Mouse (Mus musculus) right cerebral cortex, postnatal 25 days (tissue): ENCODE results near the gene Tgm7.
"Not testable (repeated sequence)": the region's sequence is repeated elsewhere in the genome, so short reads cannot be mapped to it uniquely, and the experiment has no call there.

ENCODE experiments used
- DNase-seq: peaks from one replicate; pipeline ENCODE4 v3.0.0; 2022

The Tgm7 gene

GRCm38 (mm10) chr2:121109695-121110094 is at the start of gene Tgm7:
Tgm7 (minus strand) TSS chr2:121109795.
- DNase-seq: no peak

GRCm38 (mm10) chr2:121153100-121153499 is 43.5 kb upstream of the Tgm7 start:
- DNase-seq: no peak

GRCm38 (mm10) chr2:121149679-121150078 is 40.1 kb upstream of the Tgm7 start:
- DNase-seq: no peak

- DNase-seq: no peak
These were observed 32.8 kb upstream of the Tgm7 start for GRCm38 (mm10) chr2:121142415-121142814.

GRCm38 (mm10) chr2:121141216-121142035 is 31.8 kb upstream of the Tgm7 start:
- no peak for DNase-seq

GRCm38 (mm10) chr2:121140018-121140882 is 30.7 kb upstream of the Tgm7 start, which contains the start of the genes Adal and Lcmt2:
Adal (plus strand) TSS chr2:121140428.
Lcmt2 (minus strand) TSS chr2:121140653.
- DNase-seq: peak; percentile 94

GRCm38 (mm10) chr2:121139266-121140017 is 29.8 kb upstream of the Tgm7 start:
- DNase-seq: no peak

GRCm38 (mm10) chr2:121137371-121137770 is 27.8 kb upstream of the Tgm7 start:
- DNase-seq: no peak

- no peak for DNase-seq
These were observed 23.2 kb upstream of the Tgm7 start for GRCm38 (mm10) chr2:121132822-121133221.

- DNase-seq: no peak
These were observed 19.4 kb upstream of the Tgm7 start for GRCm38 (mm10) chr2:121128865-121129620.

GRCm38 (mm10) chr2:121127536-121127935 is 17.9 kb upstream of the Tgm7 start:
- DNase-seq: no peak

- DNase-seq: not testable (repeated sequence)
These were observed 16.7 kb upstream of the Tgm7 start for GRCm38 (mm10) chr2:121126302-121126701.

GRCm38 (mm10) chr2:121119260-121119659 is 9.7 kb upstream of the Tgm7 start:
- DNase-seq: no peak

GRCm38 (mm10) chr2:121115418-121115817 is 5.8 kb upstream of the Tgm7 start:
- DNase-seq: no peak

- DNase-seq: no peak
These were observed 3.7 kb downstream of the Tgm7 start for GRCm38 (mm10) chr2:121105940-121106339.

- peak; percentile 54 for DNase-seq
These were observed 7.5 kb downstream of the Tgm7 start for GRCm38 (mm10) chr2:121102051-121102450.

- no peak for DNase-seq
These were observed 19.8 kb downstream of the Tgm7 start for GRCm38 (mm10) chr2:121089751-121090150.

- no peak for DNase-seq
These were observed 21.1 kb downstream of the Tgm7 start for GRCm38 (mm10) chr2:121088507-121088906.

GRCm38 (mm10) chr2:121085480-121086185 is 24.0 kb downstream of the Tgm7 start, which contains the start of gene Tgm5:
Tgm5 (minus strand) TSS chr2:121085841.
- no peak for DNase-seq

- no peak for DNase-seq
These were observed 27.0 kb downstream of the Tgm7 start for GRCm38 (mm10) chr2:121082626-121083025.

GRCm38 (mm10) chr2:121074747-121075146 is 34.8 kb downstream of the Tgm7 start:
- no peak for DNase-seq
